Mouse (Mus musculus) hindbrain, embryonic 16.5 days (tissue): ENCODE data around the gene Cd83. TPM values are rescaled to one million over a fixed set of nuclear protein-coding genes. Genes with fewer than 3 reads are reported as not detected.

Experiments used
- ATAC-seq: fragments of 200-750 bp; cut with Nextera tagmentation; 2 replicates; pipeline ENCODE4 v1.8.0; 2017; ENCODE audit warnings: moderate TSS enrichment, moderate library complexity
- H3K27ac ChIP-seq: fragments of 300-500 bp; sonication (generic); 2 replicates; pipeline ENCODE4 v1.5.1; 2014; ENCODE audit warnings: low read depth, mild to moderate bottlenecking, control low read depth, low read length, moderate library complexity
- H3K27me3 ChIP-seq: fragments of 300-500 bp; sonication (generic); replicated peaks from 2 replicates; pipeline ENCODE4 v1.6.1; 2014; ENCODE audit warnings: low read length; ENCODE audit not compliant: control insufficient read depth, insufficient read depth
- H3K36me3 ChIP-seq: fragments of 300-500 bp; sonication (generic); 2 replicates; pipeline ENCODE4 v1.6.1; 2014; ENCODE audit warnings: mild to moderate bottlenecking, low read length, moderate library complexity, mixed read lengths; ENCODE audit not compliant: control insufficient read depth, insufficient read depth
- H3K4me1 ChIP-seq: fragments of 300-500 bp; sonication (generic); 2 replicates; pipeline ENCODE4 v1.6.1; 2014; ENCODE audit warnings: low read depth, low read length; ENCODE audit not compliant: control insufficient read depth, insufficient read depth
- H3K4me2 ChIP-seq: fragments of 300-500 bp; sonication (generic); 2 replicates; pipeline ENCODE4 v1.6.1; 2014; ENCODE audit warnings: mild to moderate bottlenecking, low read length, control low read depth, moderate library complexity
- H3K4me3 ChIP-seq: fragments of 300-500 bp; sonication (generic); 2 replicates; pipeline ENCODE4 v1.5.1; 2014; ENCODE audit warnings: mild to moderate bottlenecking, low read length, control low read depth, moderate library complexity
- H3K9ac ChIP-seq: fragments of 300-500 bp; sonication (generic); 2 replicates; pipeline ENCODE4 v1.6.1; 2014; ENCODE audit warnings: low read depth, mild to moderate bottlenecking, control low read depth, low read length, moderate library complexity
- H3K9me3 ChIP-seq: fragments of 300-500 bp; sonication (generic); 2 replicates; pipeline ENCODE4 v1.6.1; 2014; ENCODE audit warnings: mild to moderate bottlenecking, low read length, moderate library complexity; ENCODE audit not compliant: control insufficient read depth
- WGBS: fragments of 180-500 bp; shearing (Covaris S2); extraction: QIAGEN DNeasy Blood & Tissue Kit; methylation state at CpG from one replicate; pipeline ENCODE4 v1.1.7; 2014; 5-methylcytosine and 5-hydroxymethylcytosine counted together
- polyA plus RNA-seq: library from polyadenylated mRNA; unstranded; fragments of >200 nt; fragmentation: Nextera tagmentation; extraction: Ambion mirVana; gene quantifications from 2 replicates; pipeline ENCODE4 v1.2.1, GENCODE M21; 2015

The Cd83 gene
- polyA plus RNA-seq, 1 experiment from 2014 or later = 36.4 TPM

GRCm38 (mm10) chr13:43817461-43817860, 32.9 kb downstream of the Cd83 start:
- Histone ChIP-seq H3K27ac (no peak overlapping the region), H3K4me3 (no peak overlapping the region), H3K9me3 (no peaks in the 10 kb centered on the region), H3K9ac (no peak overlapping the region), H3K27me3 (no peaks in the 10 kb centered on the region), H3K36me3 (no peaks in the 10 kb centered on the region), H3K4me2 (no peak overlapping the region), H3K4me1 (no peaks in the 10 kb centered on the region)
- WGBS = 70% methylated on average over 3 of the region's 3 CpGs
- ATAC-seq = no peak

GRCm38 (mm10) chr13:43818307-43819019, 33.9 kb downstream of the Cd83 start:
- ATAC-seq = no peak
- Histone ChIP-seq H3K9ac (no peak overlapping the region), H3K4me3 (no peak overlapping the region), H3K27me3 (no peaks in the 10 kb centered on the region), H3K36me3 (no peaks in the 10 kb centered on the region), H3K27ac (no peak overlapping the region), H3K4me2 (no peak overlapping the region), H3K9me3 (no peaks in the 10 kb centered on the region), H3K4me1 (no peaks in the 10 kb centered on the region)
- WGBS = 67% methylated on average over 7 of the region's 7 CpGs

GRCm38 (mm10) chr13:43819020-43819310, 34.4 kb downstream of the Cd83 start:
- WGBS = 93% methylated on average over 6 of the region's 6 CpGs
- no peaks in the 10 kb centered on the region for H3K36me3 ChIP-seq
- H3K4me3 ChIP-seq = no peak overlapping the region
- H3K27me3 ChIP-seq = no peaks in the 10 kb centered on the region
- no peak overlapping the region for H3K4me2 ChIP-seq
- no peaks in the 10 kb centered on the region for H3K9me3 ChIP-seq
- ATAC-seq = no peak
- no peak overlapping the region for H3K27ac ChIP-seq
- no peaks in the 10 kb centered on the region for H3K4me1 ChIP-seq
- no peak overlapping the region for H3K9ac ChIP-seq

- H3K36me3 ChIP-seq = no peaks in the 10 kb centered on the region
- no peak overlapping the region for H3K4me2 ChIP-seq
- H3K4me1 ChIP-seq = no peaks in the 10 kb centered on the region
- 86% methylated on average over 8 of the region's 8 CpGs for whole genome bisulfite sequencing
- H3K9me3 ChIP-seq = no peaks in the 10 kb centered on the region
- H3K27me3 ChIP-seq = no peaks in the 10 kb centered on the region
- H3K9ac ChIP-seq = no peak overlapping the region
- ATAC-seq = no peak
- H3K4me3 ChIP-seq = no peak overlapping the region
- H3K27ac ChIP-seq = no peak overlapping the region
Measured at GRCm38 (mm10) chr13:43820071-43820470, 35.5 kb downstream of the Cd83 start.

- H3K4me2 ChIP-seq = no peak overlapping the region
- no peaks in the 10 kb centered on the region for H3K4me1 ChIP-seq
- H3K27me3 ChIP-seq = no peaks in the 10 kb centered on the region
- H3K9me3 ChIP-seq = no peaks in the 10 kb centered on the region
- H3K9ac ChIP-seq = no peak overlapping the region
- no peak overlapping the region for H3K27ac ChIP-seq
- no peak for ATAC-seq
- H3K4me3 ChIP-seq = no peak overlapping the region
- no peaks in the 10 kb centered on the region for H3K36me3 ChIP-seq
- 74% methylated on average over 4 of the region's 4 CpGs for WGBS
Measured at GRCm38 (mm10) chr13:43822306-43822705, 37.7 kb downstream of the Cd83 start.

- Histone ChIP-seq H3K9me3 (no peaks in the 10 kb centered on the region), H3K4me2 (no peak overlapping the region), H3K27ac (no peak overlapping the region), H3K27me3 (no peaks in the 10 kb centered on the region), H3K4me3 (no peak overlapping the region), H3K9ac (no peak overlapping the region), H3K4me1 (no peaks in the 10 kb centered on the region), H3K36me3 (no peaks in the 10 kb centered on the region)
- 49% methylated on average over 5 of the region's 5 CpGs for WGBS
- ATAC-seq = no peak
Measured at GRCm38 (mm10) chr13:43828648-43829047, 44.1 kb downstream of the Cd83 start.

- H3K27ac ChIP-seq = no peak overlapping the region
- no peak overlapping the region for H3K4me3 ChIP-seq
- H3K4me1 ChIP-seq = no peaks in the 10 kb centered on the region
- no peak overlapping the region for H3K9ac ChIP-seq
- H3K36me3 ChIP-seq = no peaks in the 10 kb centered on the region
- H3K4me2 ChIP-seq = no peak overlapping the region
- no peaks in the 10 kb centered on the region for H3K27me3 ChIP-seq
- H3K9me3 ChIP-seq = no peaks in the 10 kb centered on the region
- no peak for ATAC-seq
- 83% methylated on average over 8 of the region's 8 CpGs for WGBS
Measured at GRCm38 (mm10) chr13:43830892-43831673, 46.5 kb downstream of the Cd83 start.

- Histone ChIP-seq H3K4me3 (no peak overlapping the region), H3K4me2 (no peak overlapping the region), H3K4me1 (no peaks in the 10 kb centered on the region), H3K9ac (no peak overlapping the region), H3K9me3 (no peaks in the 10 kb centered on the region), H3K27me3 (no peaks in the 10 kb centered on the region), H3K27ac (no peak overlapping the region), H3K36me3 (no peaks in the 10 kb centered on the region)
- 52% methylated on average over 7 of the region's 7 CpGs for WGBS
- no peak for ATAC-seq
Measured at GRCm38 (mm10) chr13:43832731-43833130, 48.2 kb downstream of the Cd83 start.

GRCm38 (mm10) chr13:43836376-43836775, 51.8 kb downstream of the Cd83 start:
- Histone ChIP-seq H3K4me3 (no peak overlapping the region), H3K9ac (no peak overlapping the region), H3K9me3 (no peaks in the 10 kb centered on the region), H3K36me3 (no peaks in the 10 kb centered on the region), H3K27ac (no peak overlapping the region), H3K4me1 (no peaks in the 10 kb centered on the region), H3K27me3 (no peaks in the 10 kb centered on the region), H3K4me2 (no peak overlapping the region)
- no peak for ATAC-seq
- WGBS = 64% methylated on average over 8 of the region's 8 CpGs
